Mouse (Mus musculus) cerebellum, adult 18-20 months (tissue): ENCODE data around the gene Chrm3.

Source experiments
- DNase-seq, 2 experiments: peaks; one replicate each; pipeline ENCODE4 v3.0.0; 2021

Chrm3 gene

DNA sequence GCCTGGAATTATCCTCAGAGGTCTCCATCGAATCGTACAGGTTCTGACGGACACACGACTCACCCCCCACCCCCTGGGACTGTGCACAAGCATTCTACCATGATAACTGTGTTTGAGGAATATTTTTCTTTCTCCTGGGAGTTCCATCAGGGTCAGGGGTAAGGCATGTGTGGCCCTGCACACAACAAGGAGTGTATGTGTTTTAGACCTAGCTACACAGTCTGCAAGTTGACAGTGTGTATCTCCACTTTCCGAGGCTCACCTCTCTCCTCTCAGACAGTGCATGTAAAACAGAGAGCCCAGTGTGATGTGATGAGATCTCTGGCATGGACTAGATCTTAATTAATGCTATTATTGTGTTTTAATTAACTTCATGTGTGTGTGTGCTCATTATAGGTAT lies 472.4 kb downstream of the Chrm3 start:
- no peak for DNase-seq

GRCm38 (mm10) chr13:9887261-9887660 lies 473.4 kb downstream of the Chrm3 start:
- no peak for DNase-seq

GRCm38 (mm10) chr13:9886465-9887135 lies 474.0 kb downstream of the Chrm3 start:
- no peak for DNase-seq

- DNase-seq = peak; percentile 43 to 54
Measured at GRCm38 (mm10) chr13:9882362-9883282, 478.0 kb downstream of the Chrm3 start.

DNA sequence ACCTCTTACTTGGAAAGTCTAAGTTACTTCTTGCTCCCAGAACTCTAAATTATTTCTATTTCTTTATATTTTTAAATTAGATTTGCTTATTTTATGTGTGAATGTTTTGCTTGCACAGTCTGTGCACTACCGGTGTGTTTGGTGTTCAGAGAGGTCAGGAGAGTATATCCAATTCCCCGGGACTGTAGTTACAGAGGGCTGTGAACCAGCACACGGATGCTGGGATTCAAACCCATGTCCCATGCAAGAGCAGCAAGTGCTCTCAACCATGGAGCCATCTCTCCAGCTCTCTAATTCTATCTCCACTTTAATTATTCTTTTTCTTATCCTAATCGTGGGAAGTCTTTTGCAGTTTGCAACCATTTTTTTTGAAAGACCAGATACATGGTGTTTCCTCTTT lies 478.7 kb downstream of the Chrm3 start:
- DNase-seq = no peak

DNA sequence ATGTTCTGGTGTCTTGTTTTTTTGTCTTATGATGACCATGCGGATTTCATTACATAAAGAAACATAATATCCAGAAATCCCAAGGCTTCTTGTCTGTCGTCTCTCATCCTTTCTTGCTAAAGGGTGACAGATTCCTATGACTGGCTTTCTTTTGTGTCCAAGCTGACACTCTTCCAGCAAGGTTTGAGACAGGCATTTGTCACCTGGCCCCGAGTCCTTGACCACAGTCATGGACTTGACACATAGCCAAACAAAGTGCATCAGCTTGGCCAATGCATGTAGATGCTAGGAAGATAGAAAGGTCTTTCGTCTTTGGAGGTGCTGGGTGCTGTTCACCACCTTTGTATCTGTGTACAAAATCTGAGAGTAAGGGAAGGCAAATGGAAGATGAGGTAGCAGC lies 480.2 kb downstream of the Chrm3 start:
- DNase-seq = no peak

GRCm38 (mm10) chr13:9878596-9879010 lies 482.0 kb downstream of the Chrm3 start:
- no peak for DNase-seq

DNA sequence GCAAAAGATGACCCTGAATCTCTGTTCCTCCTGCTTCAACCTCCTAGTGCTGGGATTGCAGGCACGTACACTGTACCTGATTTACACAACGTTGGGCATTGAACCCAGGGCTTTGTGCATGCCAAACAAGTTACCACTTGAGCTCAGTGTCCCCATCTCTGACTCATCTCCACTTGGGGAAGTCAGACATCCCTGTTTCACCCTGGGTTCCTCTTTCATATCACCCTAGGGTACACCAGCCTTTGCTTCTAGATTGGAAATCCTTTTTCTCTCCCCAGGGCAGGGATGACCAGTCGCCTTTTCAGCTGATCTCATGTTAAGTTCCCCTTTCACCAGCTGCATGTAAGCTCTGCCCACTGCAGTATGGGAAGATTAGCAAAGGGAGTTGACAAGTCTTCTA lies 487.3 kb downstream of the Chrm3 start:
- no peak for DNase-seq

DNA sequence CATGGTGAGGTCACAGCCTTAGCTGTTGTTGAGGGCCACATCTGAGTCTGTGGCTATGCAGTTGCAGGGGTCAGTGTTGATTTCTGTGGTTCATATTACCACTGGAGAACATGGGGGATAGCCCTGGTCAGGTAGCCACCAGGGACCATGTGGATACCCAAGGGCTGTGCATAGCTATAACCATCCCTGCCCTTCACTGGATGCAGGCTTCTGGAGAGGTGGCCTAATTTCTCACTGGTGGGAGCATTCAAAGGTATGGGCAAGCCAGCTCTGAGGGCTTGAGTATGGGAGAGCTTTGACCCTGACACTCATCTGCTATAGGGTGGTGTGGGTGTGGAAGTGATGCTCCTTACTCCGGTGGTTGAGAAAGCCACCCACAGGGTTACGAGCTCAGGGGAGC lies 494.5 kb downstream of the Chrm3 start:
- no peak for DNase-seq

DNA sequence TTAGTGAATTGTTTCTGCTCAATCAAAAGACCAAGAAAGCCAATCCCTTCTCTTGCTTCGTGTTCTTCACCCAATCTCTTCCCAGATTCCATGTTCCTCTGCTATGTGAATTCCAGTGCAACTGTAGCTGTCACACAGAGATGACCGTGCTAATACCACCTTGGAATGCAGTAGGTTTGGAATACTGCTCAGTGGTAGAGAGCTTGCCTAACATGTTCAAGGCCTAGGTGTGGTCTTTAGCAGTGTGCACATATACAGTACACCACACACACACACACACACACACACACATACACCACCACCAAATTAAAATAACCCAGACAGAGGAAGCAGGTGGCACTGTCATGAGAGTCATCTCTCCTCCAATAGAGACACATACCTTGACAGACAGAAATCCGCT lies 513.1 kb downstream of the Chrm3 start:
- no peak for DNase-seq

GRCm38 (mm10) chr13:9846543-9847434 lies 513.9 kb downstream of the Chrm3 start:
- peak; percentile 54 to 72 for DNase-seq

GRCm38 (mm10) chr13:9834146-9834679 lies 526.4 kb downstream of the Chrm3 start:
- DNase-seq = peak; percentile 69

GRCm38 (mm10) chr13:9826227-9826626 lies 534.4 kb downstream of the Chrm3 start:
- peak; percentile 9 to 19 for DNase-seq
